23 mouse cellular contexts compared by ENCODE assay signal in the genomic region with DNA sequence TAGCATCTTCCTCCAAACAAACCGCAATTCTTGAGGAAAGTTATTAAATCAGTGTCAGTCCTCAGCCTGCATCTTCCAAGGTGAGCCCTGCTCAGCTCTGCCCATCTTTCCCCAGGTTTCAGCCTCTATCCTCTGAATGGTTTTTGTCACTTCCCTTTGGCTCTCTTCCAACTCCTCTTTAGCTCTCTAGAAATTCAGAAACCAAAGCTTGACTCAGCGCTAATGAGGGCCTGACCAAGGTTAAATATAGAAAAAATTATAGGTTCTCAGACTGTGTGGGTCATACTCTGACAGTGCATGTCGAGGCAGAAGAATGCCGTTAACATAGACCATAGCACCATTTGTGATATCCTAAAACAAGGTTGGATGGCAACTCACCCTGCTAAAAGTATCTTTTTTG.
A peak's percentile ranks its signal among the peaks of the same experiment; 100 is the strongest.
DNase-seq lines count a peak whose midpoint lies in the region; ATAC-seq lines count a peak whose summit lies in the region.
"Had no signal": no experiment of that assay in that cellular context is flagged by ENCODE, and none has a peak within 500 bp of the region (broad histone marks: within the 10 kb centered on the region; RNA-seq: fewer than 3 reads in every experiment).

No protein-coding gene starts in this region.

- ATAC-seq in midbrain, embryonic 14.5 days (ENCODE audit: low FRiP score, low TSS enrichment): no peak
- ATAC-seq in midbrain, embryonic 15.5 days (replicated peaks): no peak
- ATAC-seq in common myeloid progenitor, adult 5-6 weeks (replicated peaks; ENCODE audit: low read depth, poor library complexity, severe bottlenecking): peak; percentile 85
- no peak for ATAC-seq in hindbrain, embryonic 12.5 days (ENCODE audit: low FRiP score)
- ATAC-seq: forebrain, postnatal 0 days; midbrain, embryonic 16.5 days had no signal

- peak; percentile 33 for DNase-seq in midbrain, embryonic 14.5 days
- peak; percentile 26 for DNase-seq in MEL-GATA-1-ER (ENCODE audit: extremely low read depth, low read depth)
- DNase-seq in gastrocnemius, postnatal 10 days: no peak
- DNase-seq in left cerebral cortex, postnatal 25 days (ENCODE audit: low spot score in 2 of 2): no peak
- DNase-seq: adrenal gland, postnatal 25 days; cerebellum, adult 2 months; cerebellum, postnatal 25 days; forebrain, postnatal 0 days; kidney, adult 11 months; kidney, postnatal 14 days; layer of hippocampus, adult 9-11 months; lung, postnatal 4 days; thymus, postnatal 14 days had no signal

- H3K9ac ChIP-seq in midbrain, embryonic 14.5 days (replicated peaks; ENCODE audit: low read length): no peak overlapping the region
- no peak overlapping the region for H3K9ac ChIP-seq in midbrain, embryonic 15.5 days
- H3K9ac ChIP-seq in hindbrain, embryonic 12.5 days: no peak overlapping the region
- H3K9ac ChIP-seq: embryonic facial prominence, embryonic 12.5 days; forebrain, postnatal 0 days; hindbrain, embryonic 13.5 days; limb, embryonic 13.5 days had no signal

- 87% methylated on average over 4 of the region's 4 CpGs for WGBS in midbrain, embryonic 14.5 days
- WGBS in midbrain, embryonic 15.5 days: 77% methylated on average over 4 of the region's 4 CpGs
- 92% methylated on average over 4 of the region's 4 CpGs for WGBS in hindbrain, embryonic 12.5 days

- no peak overlapping the region for H3K4me3 ChIP-seq in midbrain, embryonic 14.5 days (replicated peaks; ENCODE audit: low read depth, low read length)
- H3K4me3 ChIP-seq in midbrain, embryonic 15.5 days: no peak overlapping the region
- no peak overlapping the region for H3K4me3 ChIP-seq in hindbrain, embryonic 12.5 days
- H3K4me3 ChIP-seq: embryonic facial prominence, embryonic 12.5 days; forebrain, embryonic 10.5 days; hindbrain, embryonic 13.5 days; limb, embryonic 13.5 days had no signal

- intact Hi-C loops in left cerebral cortex, postnatal 25 days (cut with DNase I): no loop called here

- no peak overlapping the region for H3K4me2 ChIP-seq in midbrain, embryonic 14.5 days (ENCODE audit: low read length)
- no peak overlapping the region for H3K4me2 ChIP-seq in midbrain, embryonic 15.5 days
- H3K4me2 ChIP-seq in hindbrain, embryonic 12.5 days (replicated peaks): no peak overlapping the region
- H3K4me2 ChIP-seq: embryonic facial prominence, embryonic 12.5 days; hindbrain, embryonic 13.5 days; limb, embryonic 13.5 days; liver, embryonic 11.5 days had no signal

- no peaks in the 10 kb centered on the region for H3K36me3 ChIP-seq in midbrain, embryonic 14.5 days (ENCODE audit: control insufficient read depth, insufficient read depth, low read length)
- H3K36me3 ChIP-seq in midbrain, embryonic 15.5 days (replicated peaks): no peaks in the 10 kb centered on the region
- no peaks in the 10 kb centered on the region for H3K36me3 ChIP-seq in hindbrain, embryonic 12.5 days
- H3K36me3 ChIP-seq: embryonic facial prominence, embryonic 12.5 days; forebrain, embryonic 10.5 days; G1E; hindbrain, embryonic 13.5 days; limb, embryonic 13.5 days had no signal

- H3K27me3 ChIP-seq in midbrain, embryonic 14.5 days (ENCODE audit: control insufficient read depth, insufficient read depth, low read length): no peaks in the 10 kb centered on the region
- no peaks in the 10 kb centered on the region for H3K27me3 ChIP-seq in midbrain, embryonic 15.5 days (replicated peaks)
- no peaks in the 10 kb centered on the region for H3K27me3 ChIP-seq in hindbrain, embryonic 12.5 days
- H3K27me3 ChIP-seq: embryonic facial prominence, embryonic 12.5 days; hindbrain, embryonic 13.5 days; limb, embryonic 13.5 days had no signal

- H3K4me1 ChIP-seq in midbrain, embryonic 14.5 days (ENCODE audit: control insufficient read depth, insufficient read depth, low read length): no peaks in the 10 kb centered on the region
- H3K4me1 ChIP-seq in midbrain, embryonic 15.5 days: no peaks in the 10 kb centered on the region
- H3K4me1 ChIP-seq in hindbrain, embryonic 12.5 days: no peaks in the 10 kb centered on the region
- H3K4me1 ChIP-seq: embryonic facial prominence, embryonic 12.5 days; hindbrain, embryonic 13.5 days; limb, embryonic 13.5 days had no signal

- H3K27ac ChIP-seq in midbrain, embryonic 14.5 days (replicated peaks; ENCODE audit: low read depth, low read length): no peak overlapping the region
- no peak overlapping the region for H3K27ac ChIP-seq in midbrain, embryonic 15.5 days
- no peak overlapping the region for H3K27ac ChIP-seq in hindbrain, embryonic 12.5 days
- H3K27ac ChIP-seq: embryonic facial prominence, embryonic 12.5 days; forebrain, embryonic 10.5 days; hindbrain, embryonic 13.5 days; limb, embryonic 13.5 days had no signal

- H3K9me3 ChIP-seq in midbrain, embryonic 14.5 days (ENCODE audit: control insufficient read depth, low read length): no peaks in the 10 kb centered on the region
- no peaks in the 10 kb centered on the region for H3K9me3 ChIP-seq in midbrain, embryonic 15.5 days
- H3K9me3 ChIP-seq in hindbrain, embryonic 12.5 days (replicated peaks): no peaks in the 10 kb centered on the region
- H3K9me3 ChIP-seq: embryonic facial prominence, embryonic 12.5 days; forebrain, embryonic 10.5 days; G1E; hindbrain, embryonic 13.5 days; limb, embryonic 13.5 days had no signal

Comparison
In these comparisons a context has a peak if more than half of its experiments do, and no peak if none do; other contexts are left out.
1. DNase-seq: peak in midbrain, embryonic 14.5 days (single experiment) and MEL-GATA-1-ER (single experiment); none in gastrocnemius, postnatal 10 days (single experiment) and left cerebral cortex, postnatal 25 days (0 of 2).